Mouse (Mus musculus) mouse trophoblast stem cell (cell line): Measurements from ENCODE around the gene Slc22a20.

Experiments used
- in situ Hi-C, 2 experiments: fragments of 300-500 bp; cut with MseI, MboI; formaldehyde crosslinking; loops; 2 replicates in 1 of 2; 3 replicates in 1 of 2; pipeline ENCODE4 v1.15.1; 2025

Gene Slc22a20

DNA sequence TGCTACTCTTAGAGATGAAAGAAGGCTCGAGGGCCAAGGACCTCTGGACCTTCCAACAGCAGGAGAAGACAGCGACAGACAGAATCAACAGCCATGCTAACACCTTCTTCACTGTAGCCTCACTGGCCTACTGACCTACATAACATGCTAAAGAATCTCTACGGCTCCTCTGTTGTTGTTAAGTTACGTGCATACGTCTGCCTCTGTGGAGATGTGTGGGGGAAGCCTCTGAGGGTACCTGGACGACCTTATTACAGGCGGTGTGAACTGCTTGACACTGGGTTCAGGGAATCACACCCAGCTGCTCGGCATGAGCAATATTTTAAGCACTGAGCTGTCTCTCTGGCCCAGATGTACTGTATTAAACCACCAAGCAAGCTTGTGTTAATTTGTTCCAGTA is 58.4 kb downstream of the Slc22a20 start:
- in situ Hi-C loops = no loop called here

DNA sequence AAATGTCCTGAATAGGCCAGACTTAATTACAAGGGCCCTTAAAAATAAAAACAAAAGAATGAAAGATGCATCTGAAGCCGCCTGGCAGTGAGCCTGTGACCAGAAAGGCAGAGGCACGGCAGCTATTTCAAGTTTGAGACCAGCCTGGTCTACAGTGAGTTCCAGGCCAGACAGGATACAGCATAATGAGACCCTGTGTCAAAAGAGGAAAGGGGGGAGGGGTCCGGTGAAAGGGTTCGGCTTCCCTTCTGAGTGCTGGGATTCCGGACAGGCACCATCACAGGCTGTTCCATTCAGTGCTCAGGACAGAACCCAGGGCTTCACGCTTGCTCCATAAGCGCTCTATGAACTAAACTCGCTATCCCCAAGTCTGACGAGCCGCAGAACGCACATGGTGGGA is 58.9 kb downstream of the Slc22a20 start:
- in situ Hi-C loops = no loop called here

DNA sequence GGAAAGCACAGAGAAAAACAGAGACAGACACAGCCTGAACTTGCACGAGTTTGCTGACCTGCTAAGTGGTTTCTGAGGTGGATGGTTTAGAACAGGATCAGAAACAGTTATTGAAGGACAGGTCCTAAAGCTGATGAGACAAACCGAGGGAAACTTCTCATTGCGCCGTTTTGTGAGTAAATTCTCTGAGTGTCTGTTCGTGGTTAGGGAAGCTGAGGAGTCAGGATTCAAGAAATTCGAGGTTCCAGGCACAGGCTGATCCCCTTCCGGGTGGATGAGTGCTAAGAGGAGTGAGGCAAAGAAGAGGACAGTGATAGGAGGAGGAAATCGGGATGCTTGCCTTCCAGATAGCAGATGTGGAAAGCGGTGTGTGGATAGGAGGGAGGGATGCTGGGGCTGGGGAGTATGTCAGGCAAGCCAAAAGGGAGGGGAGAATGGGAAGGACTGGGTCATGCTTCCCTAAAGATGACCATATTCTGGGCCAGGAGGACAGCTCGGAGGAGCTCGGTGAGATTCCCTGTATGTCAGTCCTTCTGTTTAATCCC is 60.6 kb downstream of the Slc22a20 start:
- in situ Hi-C loops = no loop called here

DNA sequence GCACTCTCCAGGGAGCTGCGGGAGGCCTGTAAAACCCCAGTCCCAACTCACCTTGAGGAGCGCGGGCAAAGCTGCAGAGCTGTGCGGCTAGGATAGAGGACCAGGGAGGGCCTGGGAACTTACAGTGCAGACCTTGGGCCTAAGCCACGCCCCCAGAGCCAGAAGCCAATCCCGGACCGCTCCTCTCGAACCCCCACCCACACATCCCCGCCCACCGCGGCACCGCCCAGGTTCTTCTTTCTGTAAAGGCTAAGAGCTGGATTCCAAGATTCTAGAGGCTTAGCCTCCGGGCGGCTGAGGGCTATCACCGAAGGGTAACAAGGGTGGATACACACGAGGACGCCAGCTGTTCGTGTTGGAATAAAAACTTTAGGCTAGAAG is 61.2 kb downstream of the Slc22a20 start, which contains the start of gene Cdc42ep2:
Gene Cdc42ep2 (minus strand): TSS at position 104 of the 381 bp plus-strand sequence.
- in situ Hi-C loops = loop anchor here (5.0 kb wide), 2 partner anchors 33 to 38 kb away; partner anchors contain the start of gene Pola2 (in 1 of the 2)

DNA sequence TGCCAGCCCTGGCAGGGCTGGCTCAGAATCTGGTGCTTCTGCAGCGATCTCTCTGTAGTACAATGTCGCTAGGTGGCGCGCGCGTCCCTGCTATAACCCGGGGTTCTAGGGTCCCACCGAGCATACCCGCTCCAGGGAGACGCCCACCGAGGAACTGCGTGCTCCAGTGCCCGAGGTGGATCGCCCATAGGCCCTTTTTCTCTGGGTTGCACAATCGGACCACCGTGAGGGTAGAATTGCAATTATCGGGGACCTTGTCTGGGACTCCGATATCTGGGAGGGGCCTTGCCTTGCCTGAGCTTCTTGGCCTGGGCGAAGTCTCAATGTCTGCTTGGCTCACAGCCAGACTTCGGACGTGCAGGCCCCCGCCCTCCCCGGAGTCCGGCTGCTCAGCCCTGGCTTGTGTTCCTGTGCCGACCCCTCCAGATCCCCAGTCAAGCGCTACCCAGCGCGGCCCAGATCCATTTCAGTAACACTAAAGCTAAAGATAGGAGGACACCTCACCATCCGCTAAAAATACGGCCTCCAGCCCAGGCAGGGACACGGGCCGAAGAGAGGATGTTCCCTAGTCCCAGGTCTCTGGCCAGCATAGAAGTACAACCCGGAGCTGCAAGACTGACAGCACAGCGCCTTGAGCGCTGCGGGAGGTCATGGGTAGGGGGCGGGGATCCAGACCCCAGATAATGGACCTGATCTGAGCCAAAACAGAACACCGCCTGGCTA is 61.8 kb downstream of the Slc22a20 start:
- in situ Hi-C loops = loop anchor here (5.0 kb wide), 2 partner anchors 33 to 38 kb away; partner anchors contain the start of gene Pola2 (in 1 of the 2)

DNA sequence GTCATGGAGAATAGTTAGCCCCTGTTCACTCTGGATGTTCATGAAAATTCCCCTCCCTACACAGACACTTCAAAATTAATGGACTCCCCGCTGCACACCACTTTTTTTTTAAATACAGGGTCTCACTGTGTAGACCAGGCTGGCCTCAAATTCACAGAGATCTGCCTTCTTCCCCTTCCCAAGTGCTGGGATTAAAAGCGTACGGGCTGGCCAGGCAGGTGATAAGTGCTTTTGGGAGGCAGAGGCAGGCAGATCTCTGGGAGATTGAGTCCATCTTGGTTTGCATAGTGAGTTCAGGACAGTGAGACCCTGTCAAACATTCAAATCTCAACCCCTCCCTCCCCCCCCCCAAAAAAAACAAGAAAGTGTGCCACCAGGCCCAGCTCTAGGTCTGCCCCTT is 63.0 kb downstream of the Slc22a20 start:
- in situ Hi-C loops = loop anchor here (5.0 kb wide), 2 partner anchors 34 to 39 kb away; partner anchors contain the start of gene Pola2 (in 1 of the 2)

DNA sequence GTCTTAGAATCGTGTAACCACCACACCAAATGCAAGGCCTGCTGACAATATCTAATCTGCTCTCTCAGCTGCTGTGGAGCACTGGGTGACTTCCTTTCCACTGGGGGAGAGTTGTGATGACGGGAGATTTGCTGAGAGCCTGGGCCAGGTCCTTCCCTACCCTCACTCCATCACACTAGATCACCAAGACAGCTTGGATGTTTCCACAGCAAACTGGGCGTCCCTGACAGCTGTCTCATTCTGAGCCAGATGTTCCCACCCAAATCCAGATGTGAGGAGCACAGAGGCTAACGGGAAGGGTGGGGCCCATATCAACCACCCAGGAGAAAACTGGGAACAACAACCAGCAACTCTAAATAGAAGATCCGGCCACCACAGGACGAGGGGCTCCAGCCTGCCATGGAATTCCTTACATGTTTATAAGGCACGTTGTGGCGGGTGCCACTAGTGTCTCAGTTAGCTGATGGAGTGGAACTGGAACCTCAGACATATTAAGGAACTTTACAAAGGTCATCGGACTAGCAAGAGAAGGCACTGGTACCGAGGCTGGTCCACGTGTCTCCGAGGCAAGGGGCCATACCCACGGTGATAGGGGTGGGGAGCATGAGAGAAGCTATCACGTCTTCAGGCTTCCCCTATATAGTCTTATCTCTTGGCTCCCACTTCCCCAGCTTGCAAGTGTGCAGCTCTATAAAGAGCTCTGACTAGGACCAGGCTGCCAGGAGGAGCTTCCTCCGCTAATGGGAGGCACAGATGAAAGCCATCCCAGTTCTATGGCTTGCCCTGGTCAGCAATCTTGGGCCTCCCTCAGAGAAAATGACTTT is 63.6 kb downstream of the Slc22a20 start:
- in situ Hi-C loops = loop anchor here (5.0 kb wide), 2 partner anchors 35 to 40 kb away; partner anchors contain the start of gene Pola2 (in 1 of the 2)

DNA sequence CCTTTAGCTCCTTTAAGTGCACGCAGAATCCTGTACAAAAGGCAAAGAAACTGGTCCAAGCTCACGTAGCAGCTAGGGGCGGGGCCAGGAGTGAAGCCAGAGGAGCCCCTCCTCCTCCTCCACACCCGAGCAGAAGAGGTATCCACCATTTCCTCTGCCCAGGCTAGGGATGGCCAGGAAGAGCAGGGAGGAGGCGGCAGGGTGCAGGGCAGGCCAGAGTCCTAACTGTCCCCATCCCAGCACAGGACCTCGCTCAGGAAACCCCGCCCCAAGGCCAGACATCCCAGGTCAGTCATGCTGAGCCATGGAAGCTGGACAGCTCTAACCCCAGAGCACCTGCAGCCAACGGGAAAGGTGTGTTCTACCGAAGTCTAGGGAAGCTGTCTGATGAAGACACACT is 64.2 kb downstream of the Slc22a20 start:
- in situ Hi-C loops = loop anchor here (5.0 kb wide), 2 partner anchors 36 to 41 kb away; partner anchors contain the start of gene Pola2 (in 1 of the 2)
